Mouse (Mus musculus): Measurements from ENCODE around the gene Vmn2r35. TPM values are rescaled to one million over a fixed set of nuclear protein-coding genes. Genes with fewer than 3 reads are reported as not detected.

Gene Vmn2r35
- polyA plus RNA-seq (2017; shearing (Covaris generic)): not detected

GRCm38 (mm10) chr7:7819767-7820166 lies at the start of gene Vmn2r35:
Gene Vmn2r35, minus strand, starts transcription at chr7:7819867.

Other genes starting within 250 kb of the Vmn2r35 start
- gene Vmn2r34, start 130.4 kb downstream of the Vmn2r35 start, polyA plus RNA-seq (2017; shearing (Covaris generic)): 0.07 TPM
- not detected for gene Vmn2r36, start 82.6 kb upstream of the Vmn2r35 start, polyA plus RNA-seq (2017; shearing (Covaris generic))